Mouse (Mus musculus): ENCODE data around the gene Kcnma1.

The Kcnma1 gene

GRCm38 (mm10) chr14:23782845-23783609 lies 231.3 kb downstream of the Kcnma1 start:
- DNase-seq (ENCODE audit: low spot score) = no peak

GRCm38 (mm10) chr14:23774542-23774941 lies 239.7 kb downstream of the Kcnma1 start:
- no peak for DNase-seq (ENCODE audit: low spot score)

DNA sequence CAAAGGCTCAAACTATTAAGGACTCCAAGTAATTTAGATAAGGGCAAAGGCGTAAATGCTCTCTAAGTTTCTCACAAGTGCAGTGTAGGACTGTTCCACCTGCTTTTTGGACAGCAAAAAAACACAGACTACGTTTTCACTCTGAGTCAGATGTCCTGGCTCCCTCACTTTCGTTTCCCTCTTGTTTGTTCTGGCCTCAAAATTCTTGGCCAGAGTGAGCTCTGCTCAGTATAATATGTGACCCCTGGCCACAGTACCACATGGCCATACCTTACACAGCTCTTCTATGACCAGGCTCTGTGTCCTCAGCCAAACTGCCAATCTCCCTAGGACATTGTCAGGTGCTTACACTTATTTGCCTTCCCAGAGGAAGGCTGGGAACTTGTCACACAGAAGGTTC lies 241.6 kb downstream of the Kcnma1 start:
- no peak for DNase-seq (ENCODE audit: low spot score)

- DNase-seq (ENCODE audit: low spot score) = no peak
Measured at GRCm38 (mm10) chr14:23771794-23772193, 242.5 kb downstream of the Kcnma1 start.

- DNase-seq (ENCODE audit: low spot score) = no peak
Measured at GRCm38 (mm10) chr14:23762471-23762870, 251.8 kb downstream of the Kcnma1 start.

- no peak for DNase-seq (ENCODE audit: low spot score)
Measured at GRCm38 (mm10) chr14:23759626-23760025, 254.7 kb downstream of the Kcnma1 start.

GRCm38 (mm10) chr14:23758421-23758820 lies 255.9 kb downstream of the Kcnma1 start:
- DNase-seq (ENCODE audit: low spot score) = no peak

GRCm38 (mm10) chr14:23748011-23748410 lies 266.3 kb downstream of the Kcnma1 start:
- no peak for DNase-seq (ENCODE audit: low spot score)

- no peak for DNase-seq (ENCODE audit: low spot score)
Measured at GRCm38 (mm10) chr14:23746976-23747375, 267.3 kb downstream of the Kcnma1 start.

- no peak for DNase-seq (ENCODE audit: low spot score)
Measured at GRCm38 (mm10) chr14:23741531-23741930, 272.8 kb downstream of the Kcnma1 start.

DNA sequence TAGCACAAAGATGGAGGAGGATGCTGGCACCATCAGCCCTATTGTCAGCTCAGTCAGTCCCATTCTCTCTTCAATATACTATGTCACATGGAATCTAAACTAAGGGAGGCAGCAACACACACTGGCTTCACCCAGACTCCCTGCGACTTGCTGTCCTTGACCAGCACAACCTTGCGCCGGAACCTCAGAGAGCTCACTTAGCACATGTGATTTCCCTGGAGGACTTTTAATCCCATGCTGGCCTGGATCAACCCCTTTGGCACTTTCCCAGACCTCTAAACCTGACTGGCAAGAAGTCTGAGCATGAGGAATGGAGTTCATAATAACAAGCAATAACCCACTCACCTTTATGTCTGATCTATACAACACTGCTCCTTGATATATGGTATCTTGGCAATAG lies 280.1 kb downstream of the Kcnma1 start:
- DNase-seq (ENCODE audit: low spot score) = no peak

GRCm38 (mm10) chr14:23729377-23729776 lies 284.9 kb downstream of the Kcnma1 start:
- no peak for DNase-seq (ENCODE audit: low spot score)

DNA sequence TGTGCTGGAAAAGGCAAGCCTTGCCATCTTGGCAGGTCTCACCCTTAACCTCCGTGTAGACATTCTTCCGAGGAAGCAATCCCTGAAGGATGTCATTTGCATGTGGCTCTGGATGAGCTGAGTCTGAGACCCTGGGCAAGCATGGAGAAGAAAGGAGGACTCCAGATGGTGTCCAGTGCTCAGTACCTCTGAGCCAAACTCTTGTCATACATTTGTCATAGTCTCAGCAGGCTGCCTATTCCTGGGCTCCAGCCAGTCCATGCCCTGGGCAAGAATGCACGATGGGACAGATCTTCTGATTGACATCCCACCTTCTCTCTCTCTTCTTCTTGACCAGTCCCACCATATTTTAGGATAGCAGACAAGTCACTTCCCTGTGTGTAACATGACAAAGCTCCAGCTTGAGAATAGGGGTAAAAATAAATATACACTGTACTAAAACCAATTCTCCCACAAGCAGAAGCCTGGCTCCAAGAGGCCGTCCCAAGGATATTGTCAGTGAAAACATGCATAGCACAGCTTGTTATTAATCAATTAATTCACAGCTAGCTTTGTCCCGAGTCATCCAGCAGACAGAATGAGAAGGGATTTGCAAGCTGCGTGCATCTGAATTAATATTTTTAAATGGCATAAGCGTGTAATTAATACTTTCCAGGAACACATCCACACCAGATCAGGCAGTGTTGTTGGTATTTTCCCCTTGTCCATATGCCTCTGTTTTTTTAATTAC lies 290.4 kb downstream of the Kcnma1 start:
- no peak for DNase-seq (ENCODE audit: low spot score)

GRCm38 (mm10) chr14:23719246-23719645 lies 295.0 kb downstream of the Kcnma1 start:
- DNase-seq (ENCODE audit: low spot score) = no peak

GRCm38 (mm10) chr14:23718667-23719066 lies 295.6 kb downstream of the Kcnma1 start:
- no peak for DNase-seq (ENCODE audit: low spot score)

DNA sequence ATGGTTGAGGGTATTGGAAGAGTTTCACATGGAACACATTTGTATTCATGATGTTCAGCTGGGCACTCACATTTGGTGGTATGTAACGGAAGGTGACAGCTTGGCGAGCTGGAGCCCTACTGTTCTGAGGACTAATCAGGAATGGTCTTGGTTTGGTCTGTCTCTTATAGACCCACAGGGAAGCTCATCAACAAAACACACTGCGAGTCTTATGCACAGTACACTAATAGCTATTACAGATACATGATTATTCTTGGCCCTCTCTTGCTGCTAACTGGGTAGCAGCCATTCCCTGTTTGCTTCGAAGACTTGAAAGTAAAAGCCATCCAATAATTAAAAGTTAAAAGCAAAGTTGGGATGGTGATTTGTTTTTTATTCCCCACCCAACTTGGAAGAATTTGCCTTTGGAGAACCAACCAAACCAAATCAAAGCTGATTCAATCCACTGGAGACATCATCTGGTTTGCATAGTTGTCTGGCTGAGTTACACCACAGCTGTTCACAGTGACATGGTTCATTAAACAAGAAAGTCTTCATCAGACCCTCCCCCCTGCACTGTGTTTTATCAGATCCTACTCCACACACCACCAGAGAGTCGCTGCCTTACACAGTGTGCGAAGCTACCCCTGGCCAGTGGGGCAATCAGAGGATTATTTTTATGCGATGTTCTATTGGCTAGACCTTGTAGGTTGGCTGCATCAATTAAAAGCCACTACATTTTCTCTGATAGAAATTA lies 299.7 kb downstream of the Kcnma1 start:
- DNase-seq (ENCODE audit: low spot score) = no peak

GRCm38 (mm10) chr14:23712891-23713290 lies 301.4 kb downstream of the Kcnma1 start:
- no peak for DNase-seq (ENCODE audit: low spot score)

GRCm38 (mm10) chr14:23710954-23711353 lies 303.3 kb downstream of the Kcnma1 start:
- DNase-seq (ENCODE audit: low spot score) = no peak

- no peak for DNase-seq (ENCODE audit: low spot score)
Measured at GRCm38 (mm10) chr14:23706837-23707236, 307.5 kb downstream of the Kcnma1 start.

DNA sequence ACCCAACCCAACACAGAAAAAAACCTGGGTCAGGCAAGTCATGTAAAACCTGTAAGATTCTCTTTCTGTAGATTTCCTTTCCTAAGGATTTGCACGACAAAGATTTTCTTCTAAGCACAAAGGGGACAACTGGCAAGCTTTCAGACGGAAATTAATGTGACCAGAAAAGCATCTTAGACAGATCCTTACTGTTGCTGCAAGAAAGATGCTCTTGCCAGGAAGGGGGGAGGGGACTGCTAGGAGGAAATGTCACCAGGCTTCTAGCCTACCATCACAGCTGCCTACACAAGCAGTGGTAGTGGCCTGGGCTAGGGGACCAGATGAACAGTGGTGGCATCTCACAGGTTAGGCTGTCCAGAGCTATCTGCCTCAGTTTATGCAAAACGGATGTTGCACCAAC lies 308.6 kb downstream of the Kcnma1 start:
- no peak for DNase-seq (ENCODE audit: low spot score)

DNA sequence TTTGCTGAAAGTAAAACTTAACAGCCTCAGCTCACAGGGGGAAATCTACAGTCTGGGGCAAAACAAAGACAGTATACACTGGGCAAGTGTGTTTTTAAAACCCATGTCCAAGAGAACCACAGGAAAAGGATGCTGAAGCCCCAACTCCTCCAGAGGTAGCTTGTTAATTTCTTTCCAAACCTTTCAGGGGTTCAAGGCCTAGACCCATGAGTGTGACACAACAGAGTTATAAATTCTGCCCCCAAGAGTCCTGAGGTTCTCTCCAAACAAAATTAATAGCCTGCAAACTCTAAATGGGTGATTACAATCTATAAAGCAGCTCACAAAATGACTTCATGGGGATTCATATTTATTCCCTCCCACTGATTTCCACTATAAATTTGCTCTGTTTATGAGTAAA lies 310.0 kb downstream of the Kcnma1 start:
- no peak for DNase-seq (ENCODE audit: low spot score)

DNA sequence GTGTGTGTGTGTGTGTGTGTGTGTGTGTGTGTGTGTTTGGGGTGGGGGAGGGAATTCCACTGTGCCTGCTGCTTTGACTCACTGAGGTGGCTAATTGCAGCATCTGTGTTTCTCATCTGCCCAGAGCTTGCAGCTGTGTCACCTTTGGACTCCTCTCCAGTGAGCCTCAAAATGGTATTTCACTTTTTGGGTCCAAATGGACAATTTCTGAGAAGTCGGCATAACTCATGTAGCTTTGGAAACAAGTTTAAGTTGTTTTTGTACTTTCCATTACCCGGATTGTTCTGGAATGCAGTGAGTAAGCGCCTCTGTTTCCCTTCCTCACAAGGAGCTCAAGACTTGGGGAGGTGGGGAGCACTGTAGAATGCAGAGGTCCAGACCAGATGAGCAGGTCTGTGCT lies 317.9 kb downstream of the Kcnma1 start:
- DNase-seq (ENCODE audit: low spot score) = no peak

DNA sequence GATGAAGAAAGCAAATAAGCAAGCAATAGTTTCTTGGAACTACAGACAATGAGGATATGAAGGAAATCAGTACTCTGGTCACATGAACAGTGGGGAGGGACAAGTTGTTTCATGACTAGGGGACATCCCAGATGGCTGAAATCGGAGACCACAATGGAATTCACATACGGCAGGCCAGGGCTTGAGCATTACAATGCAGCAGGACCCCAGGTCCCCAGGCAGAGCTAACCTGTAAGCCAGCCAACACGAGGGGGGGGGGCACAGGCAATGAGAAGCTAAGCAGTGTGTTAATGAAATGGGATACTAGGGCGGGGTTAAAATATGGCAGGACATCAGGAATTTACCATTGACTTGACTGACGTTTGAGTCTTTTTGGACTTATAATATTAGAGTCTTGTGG lies 324.6 kb downstream of the Kcnma1 start:
- no peak for DNase-seq (ENCODE audit: low spot score)

Data from spleen, adult 12 weeks (tissue).